Mouse (Mus musculus): ENCODE measurements around the gene Fam187a. TPM values are rescaled to one million over a fixed set of nuclear protein-coding genes. Genes with fewer than 3 reads are reported as not detected.

The Fam187a gene
- total RNA-seq (2021): not detected
- long read RNA-seq, experiment 1: 0 reads
- long read RNA-seq, experiment 2: 0 reads

DNA sequence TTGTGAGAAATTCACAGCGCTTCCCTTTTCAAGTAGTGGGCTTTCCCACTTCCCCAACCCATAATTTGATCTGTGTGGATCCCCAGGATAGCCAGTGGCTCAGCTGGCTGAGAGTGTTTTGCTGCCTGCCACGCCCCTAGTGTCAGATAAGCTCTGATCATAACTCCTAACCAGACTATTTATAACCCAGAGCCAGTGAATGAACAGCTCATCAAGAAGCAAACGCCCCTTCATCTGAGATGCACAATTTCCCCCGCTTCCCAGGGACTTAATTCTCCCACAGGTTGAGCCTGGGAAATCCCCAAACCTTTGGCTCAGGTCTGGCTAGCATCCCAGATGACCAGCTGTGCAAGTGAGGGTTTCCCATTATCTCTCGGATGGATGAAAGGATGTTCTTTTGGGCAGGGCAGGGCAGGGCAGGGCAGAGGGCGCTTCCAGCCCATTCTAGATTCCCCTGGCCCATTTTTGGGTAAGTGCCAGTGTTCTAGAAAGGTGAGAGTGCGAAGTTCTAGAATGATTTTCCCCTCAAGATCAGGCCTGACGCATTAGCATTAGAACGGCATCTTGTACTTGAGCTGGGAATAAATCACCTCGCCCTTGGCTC is at the start of gene Fam187a:
Gene Fam187a (plus strand): TSS at position 554 of the 604 bp plus-strand sequence.
- no peak for DNase-seq
- intact Hi-C loops (cut with DNase I): no loop called here

DNA sequence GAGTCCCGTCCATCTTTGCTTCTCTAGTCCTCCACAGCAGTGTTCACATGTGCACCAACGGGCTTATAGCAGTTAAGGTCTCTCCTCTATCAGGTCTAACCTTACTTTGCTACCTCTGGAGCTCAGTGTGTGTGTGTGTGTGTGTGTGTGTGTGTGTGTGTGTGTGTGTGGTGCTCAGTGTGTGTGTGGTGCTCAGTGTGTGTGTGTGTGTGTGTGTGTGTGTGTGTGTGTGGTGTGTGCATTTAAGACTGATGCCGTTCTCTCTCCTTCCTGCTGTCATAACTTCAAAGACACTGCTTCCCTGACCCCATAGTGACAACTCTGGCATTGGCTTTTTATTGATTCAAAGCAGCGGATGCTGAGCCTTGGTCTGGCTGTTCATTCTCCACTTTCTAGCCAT is 49.4 kb upstream of the Fam187a start, which contains the start of gene Higd1b:
Gene Higd1b (plus strand): TSS at position 301 of the 400 bp plus-strand sequence.
- DNase-seq: no peak
- intact Hi-C loops (cut with DNase I): no loop called here

DNA sequence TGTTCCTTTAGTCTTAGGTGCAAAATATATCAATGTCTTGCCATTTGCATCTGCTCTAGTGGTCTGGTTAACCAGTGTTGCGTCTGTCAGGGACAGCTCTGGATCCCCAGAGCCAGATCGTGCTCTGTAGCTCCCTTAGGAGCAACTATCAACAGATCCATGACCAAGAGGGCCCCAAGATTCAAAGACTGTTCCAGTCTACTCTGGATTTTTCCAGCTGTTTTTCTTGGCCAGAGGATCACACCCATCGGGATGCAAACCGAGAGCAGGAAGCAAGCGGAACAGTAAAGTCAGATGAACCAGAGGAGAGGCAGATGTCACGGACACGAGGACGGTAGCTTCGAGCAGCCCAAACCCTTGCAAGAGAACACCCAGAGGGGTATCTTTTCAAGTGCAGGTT is 48.8 kb upstream of the Fam187a start:
- no peak for DNase-seq
- intact Hi-C loops (cut with DNase I): no loop called here

DNA sequence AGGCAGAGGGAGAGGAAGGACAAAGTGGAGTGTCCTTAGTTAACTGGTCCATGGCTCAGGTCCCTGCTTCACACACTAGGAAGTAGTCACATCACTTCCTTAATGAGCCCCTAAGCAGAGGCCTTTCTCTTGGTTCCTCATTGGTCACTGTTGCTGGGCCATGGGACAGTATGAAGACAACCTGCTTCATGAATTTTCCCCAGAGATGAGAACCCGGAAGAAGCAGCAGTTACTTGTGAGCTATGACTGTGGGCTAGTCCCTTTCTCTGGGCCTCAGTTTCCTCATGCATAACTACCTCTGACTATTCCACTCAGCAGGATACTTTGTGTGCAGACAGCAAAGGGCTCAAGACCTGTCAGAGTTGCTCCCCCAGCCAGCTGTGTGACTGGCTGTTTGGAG is 47.6 kb upstream of the Fam187a start:
- intact Hi-C loops (cut with DNase I): no loop called here
- DNase-seq: no peak

DNA sequence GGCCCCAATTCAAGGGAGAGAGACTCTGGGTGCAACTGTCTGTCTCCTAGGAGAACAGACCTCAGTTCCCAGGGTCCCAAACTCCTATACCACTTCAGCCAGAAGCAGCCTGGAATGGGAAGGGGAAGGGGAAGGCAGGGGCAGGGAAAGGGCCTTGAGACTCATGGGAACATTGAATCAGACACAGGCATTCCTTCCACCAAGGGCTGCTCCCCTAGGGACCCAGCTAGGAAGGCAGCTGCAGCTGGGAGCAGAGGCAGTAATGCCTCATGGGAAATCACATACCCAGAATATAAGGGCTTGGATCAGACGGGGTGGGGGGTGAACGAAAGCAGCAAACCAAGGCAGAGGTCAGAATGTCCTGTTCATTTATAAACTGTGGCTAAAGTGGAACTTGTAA is 46.8 kb upstream of the Fam187a start:
- intact Hi-C loops (cut with DNase I): no loop called here
- no peak for DNase-seq

DNA sequence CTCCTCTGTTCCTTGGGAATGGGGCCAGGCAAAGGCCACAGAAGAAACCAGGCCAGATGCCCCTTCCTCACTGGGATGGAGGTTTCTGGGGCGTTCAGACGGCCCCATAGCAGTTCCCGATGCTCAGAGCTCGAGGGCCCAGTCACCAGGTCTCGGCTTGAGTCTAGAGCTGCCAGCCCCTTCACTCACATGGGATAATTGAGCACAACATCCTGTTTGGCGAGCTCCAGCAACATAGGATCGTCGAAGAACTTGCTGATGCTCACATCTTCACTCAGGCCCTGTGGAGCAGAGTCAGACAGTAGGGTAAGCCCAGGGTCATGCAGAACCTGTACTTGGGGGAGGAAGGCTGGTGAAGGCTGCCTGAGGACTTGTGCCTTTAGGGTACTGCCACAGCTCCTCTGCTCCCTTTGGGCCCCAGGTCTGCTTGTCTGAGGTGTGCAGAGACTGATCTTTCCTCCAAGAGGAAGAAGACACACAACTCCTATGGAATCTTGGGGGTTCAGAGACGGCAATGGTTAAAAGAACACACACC is 46.3 kb upstream of the Fam187a start:
- intact Hi-C loops (cut with DNase I): no loop called here
- no peak for DNase-seq

DNA sequence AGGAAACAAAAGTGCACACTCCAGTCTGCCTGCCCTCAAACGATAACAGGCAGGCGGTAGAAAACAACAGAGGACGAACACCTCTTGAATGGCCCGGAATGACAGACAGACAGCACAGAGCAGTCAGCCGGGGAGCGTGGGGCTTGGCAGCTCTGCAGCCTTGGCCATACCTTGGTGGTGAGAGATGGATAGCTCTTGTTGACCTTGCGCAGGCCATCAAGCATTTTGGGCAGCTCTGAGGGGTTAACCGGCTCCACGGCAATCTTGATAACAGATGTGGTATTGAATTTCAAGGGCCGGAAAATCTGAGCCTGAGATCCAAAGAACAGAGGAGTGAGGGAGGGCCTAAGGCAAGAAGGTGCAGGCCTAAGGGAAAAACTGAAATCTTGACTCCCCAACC is 39.0 kb upstream of the Fam187a start:
- intact Hi-C loops (cut with DNase I): no loop called here
- DNase-seq: no peak

DNA sequence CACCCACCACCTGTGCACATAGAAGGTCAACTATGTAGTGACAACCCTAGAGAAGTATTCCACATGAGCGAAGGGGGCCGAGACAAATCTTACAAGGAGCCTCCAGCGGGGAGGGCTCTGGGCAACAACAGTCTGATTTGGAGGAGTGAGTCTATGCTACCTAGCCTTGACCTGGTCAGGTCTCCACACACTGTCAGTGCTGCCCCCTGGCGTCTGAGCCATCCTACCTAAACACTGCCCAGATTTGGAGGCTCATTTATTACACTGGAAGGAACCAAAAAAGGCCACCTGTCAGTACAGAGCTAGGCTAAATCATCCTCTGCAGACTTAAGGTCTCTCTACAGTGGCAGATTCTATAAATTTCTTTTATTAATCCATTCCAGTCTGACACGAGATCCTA is 33.1 kb upstream of the Fam187a start:
- intact Hi-C loops (cut with DNase I): loop anchor here (1.0 kb wide), 1 partner anchor 77 kb away; no protein-coding TSS in a partner anchor
- DNase-seq: peak; percentile 62 to 71

DNA sequence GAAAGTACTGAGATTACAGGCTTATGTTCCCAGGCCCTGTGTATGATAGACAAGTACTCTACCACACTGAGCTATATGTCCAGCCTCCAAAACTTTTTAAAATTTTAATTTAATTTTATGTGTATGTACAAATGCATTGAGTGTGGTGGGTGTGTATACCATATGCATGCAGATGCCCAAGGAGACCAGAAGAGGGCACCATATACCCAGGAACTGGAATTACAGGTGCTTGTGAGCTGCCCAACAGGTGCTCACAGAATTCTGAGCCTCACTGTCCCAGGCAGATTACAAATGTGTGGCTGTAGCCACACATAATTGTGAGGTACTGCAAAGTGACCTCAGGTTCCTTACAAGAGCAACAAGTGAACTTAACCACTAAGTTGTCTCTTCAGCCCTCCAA is 31.2 kb upstream of the Fam187a start:
- DNase-seq: no peak
- intact Hi-C loops (cut with DNase I): no loop called here

DNA sequence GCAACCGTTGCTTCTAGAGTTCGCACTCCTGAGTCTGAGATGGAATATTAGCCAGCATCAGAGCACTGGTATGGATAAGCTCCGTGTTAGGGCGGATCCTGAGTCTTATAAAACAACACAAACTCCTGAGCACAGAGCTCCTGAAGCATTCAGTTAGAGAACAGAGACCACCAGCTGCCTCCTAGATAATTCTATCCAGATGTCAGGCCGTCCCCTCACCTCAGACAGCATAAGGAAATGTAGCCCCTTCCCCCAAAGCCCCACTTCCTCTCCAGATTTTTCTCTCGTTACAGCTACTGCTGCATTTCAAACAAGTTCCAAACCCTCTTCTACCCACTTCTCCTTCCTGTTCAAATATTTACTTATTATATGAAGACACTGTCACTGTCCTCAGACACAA is 29.0 kb upstream of the Fam187a start:
- intact Hi-C loops (cut with DNase I): no loop called here
- DNase-seq: no peak

DNA sequence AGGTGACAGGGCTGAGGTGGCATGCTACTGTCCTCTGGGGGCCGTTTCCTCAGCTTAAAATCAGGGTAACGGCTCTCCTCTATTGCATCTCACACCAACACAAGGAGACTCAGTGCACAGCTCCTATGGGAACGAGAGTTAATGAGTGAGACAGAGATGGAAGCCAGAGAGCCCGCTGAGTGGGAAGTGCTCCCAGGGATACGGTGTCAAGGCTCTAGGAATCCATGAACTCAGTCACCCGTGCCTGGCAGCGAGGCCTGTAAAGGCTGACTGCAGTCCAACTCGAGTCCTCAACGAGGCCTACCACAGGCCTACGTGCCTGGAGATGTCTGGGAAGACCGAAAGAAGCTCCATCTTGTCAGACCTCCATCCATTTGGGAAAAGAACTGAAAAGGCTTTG is 26.0 kb upstream of the Fam187a start:
- no peak for DNase-seq
- intact Hi-C loops (cut with DNase I): no loop called here

DNA sequence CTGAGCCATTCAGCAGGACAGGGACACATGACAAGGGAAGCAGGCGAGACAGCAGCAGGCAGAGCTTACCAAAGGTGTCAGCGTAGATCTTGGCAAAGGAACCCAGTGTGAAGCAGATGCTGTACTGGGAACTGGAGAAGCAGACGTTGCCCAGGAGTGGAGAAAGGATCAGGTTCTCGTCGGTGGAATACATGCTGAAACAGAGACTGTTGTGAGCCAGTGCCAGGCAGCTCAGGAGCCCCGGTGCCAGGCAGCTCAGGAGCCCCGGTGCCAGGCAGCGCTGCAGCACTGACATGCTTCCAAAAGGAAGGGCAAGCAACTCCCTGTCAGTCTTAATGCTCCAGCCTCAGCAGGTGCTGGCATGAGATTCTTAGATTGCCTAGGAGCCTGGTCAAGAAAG is 25.0 kb upstream of the Fam187a start:
- peak; percentile 27 to 30 for DNase-seq
- intact Hi-C loops (cut with DNase I): no loop called here

DNA sequence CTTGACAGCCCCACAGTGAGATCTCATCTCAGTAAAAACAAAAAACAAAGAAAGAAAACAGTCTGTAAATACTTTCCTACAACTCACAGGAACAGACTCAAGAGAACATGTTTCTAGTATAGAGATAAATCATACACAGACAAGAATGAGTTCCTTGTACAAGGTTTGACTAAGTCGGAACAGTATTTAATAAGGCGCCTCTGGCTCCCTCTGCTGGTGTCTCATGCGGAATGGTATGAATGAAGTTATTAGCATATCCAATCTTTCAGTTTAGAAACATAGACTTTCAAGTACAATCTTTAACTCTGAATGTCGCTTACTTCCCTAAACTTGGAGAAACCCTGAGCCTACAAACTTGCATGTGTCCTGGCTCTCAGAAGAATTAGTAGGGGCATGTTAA is 20.7 kb upstream of the Fam187a start:
- peak; percentile 32 to 54 for DNase-seq
- intact Hi-C loops (cut with DNase I): loop anchor here (1.0 kb wide), 1 partner anchor 90 kb away; no protein-coding TSS in a partner anchor

DNA sequence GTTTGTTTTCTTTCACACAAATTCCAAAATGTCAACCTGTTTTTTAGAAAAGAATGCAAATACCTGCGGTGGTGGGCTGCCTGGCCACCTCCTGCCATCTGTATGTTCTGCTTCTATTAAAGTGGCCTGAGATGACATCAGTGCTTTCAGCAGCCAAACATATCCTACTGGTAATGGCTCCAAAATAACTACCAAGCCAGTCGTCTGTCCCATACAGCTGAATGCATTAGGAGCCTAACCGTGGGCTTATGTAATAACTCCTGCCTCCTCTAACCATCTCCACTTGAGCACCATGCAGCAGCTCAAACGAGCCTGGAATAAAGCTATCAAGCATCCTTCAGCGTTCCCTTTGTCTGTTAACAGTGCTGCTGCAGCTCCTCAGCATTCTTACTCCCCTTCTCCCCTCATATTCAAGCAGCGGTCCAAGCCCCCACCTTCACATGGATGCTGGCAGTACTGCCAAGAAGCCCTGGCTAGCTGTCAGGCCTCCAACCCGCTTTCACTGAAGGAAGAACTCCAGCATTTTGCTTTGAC is 10.1 kb upstream of the Fam187a start:
- DNase-seq: no peak
- intact Hi-C loops (cut with DNase I): no loop called here

DNA sequence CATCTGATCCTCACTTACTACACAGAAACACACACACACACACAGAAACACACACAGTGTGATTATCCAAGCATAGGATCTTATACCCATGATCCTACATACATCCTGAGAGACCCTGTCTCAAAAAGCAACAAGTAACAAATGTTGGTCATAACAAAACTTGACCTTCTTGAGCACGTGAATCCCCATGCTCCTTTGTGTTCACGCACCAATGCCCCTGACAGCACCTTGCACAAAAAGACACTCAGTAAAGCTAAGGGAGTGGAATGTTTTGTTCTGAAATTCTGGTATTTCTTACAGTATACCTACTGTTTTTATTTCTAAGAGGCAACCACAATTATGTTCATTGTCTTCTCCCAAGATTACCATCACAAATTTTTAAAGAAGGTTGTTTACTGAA is 5.4 kb upstream of the Fam187a start:
- DNase-seq: no peak
- intact Hi-C loops (cut with DNase I): no loop called here

DNA sequence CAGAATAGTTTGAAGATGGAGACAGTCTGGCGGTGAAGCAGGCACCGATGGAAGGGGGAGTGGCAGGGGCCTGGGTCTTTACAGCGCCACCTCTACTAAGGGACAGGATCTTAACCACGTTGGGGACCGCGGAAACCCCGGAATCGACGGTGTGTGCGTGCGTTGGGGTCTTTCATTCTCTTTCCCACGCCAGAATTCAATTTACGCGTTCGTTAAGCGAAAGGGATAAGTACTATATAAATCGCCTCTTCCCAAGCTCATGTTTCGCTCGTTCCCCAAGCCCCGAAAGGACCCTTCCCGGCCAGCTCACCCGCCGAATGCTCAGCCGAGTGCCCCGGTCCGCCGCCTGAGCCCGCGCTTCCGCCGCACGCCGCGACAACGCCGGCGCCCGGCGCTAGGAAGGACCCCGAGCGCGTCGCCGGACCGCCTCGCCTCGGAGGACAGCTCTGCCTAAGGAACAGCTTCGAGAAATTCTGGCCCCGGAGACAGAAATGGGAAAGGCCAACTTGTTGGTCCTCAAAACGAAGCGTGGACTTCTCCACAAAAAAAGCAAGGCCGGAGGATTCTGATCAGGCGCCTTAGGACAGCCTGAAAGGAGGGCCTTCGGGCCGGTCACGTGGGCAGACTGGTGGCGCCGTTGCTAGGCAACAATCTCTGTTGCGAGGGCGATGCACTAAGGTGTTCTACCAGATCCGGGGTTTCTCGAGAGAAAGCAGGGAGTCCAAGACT is 4.2 kb upstream of the Fam187a start, which contains the start of the genes Eftud2 and Ccdc103:
Gene Eftud2 (minus strand): TSS at position 401 of the 729 bp plus-strand sequence.
Gene Ccdc103 (plus strand): TSS at position 620 of the 729 bp plus-strand sequence.
- intact Hi-C loops (cut with DNase I): no loop called here
- DNase-seq: peak; percentile 87 to 91

DNA sequence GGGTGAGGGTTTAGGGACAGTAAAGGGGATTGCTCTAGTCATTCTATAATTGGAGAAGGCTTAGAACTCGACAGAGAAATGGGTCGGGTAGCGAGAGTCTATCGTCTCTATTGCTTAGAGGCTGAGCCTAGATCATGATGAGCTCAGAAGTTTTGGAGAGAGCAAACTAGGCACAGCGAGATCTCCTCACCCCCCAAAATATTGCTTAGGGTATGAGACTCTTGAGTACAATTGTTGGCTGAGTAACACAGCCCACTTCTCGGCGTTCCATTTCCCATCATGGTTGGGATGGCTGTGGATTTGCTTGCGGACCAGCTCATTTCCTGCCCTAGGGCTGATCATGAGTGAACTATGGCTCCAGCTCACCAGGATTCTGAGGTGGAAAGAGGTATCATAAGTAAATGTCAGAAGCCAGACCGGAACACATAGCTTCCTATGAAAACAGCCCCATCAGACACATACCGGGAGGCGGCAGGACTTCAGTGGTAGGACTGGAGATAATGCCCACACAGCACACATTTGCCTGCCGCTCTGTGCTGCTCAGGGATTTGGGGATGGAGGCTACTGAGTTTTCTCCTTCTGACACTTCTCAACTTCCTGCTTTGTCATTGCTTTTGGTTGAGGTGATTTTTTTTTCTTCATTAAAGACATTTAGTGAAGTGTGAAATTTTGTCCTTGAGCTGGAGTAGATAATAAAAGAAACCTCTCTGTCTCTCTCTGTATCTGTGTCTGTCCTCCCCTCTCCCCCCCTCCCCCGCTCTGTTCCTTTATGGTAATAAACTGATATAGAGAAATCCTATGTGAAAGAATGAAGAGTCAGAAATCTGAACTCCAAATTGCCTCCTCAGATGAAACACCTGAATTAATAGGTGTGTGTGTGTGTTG is 3.4 kb upstream of the Fam187a start:
- no peak for DNase-seq
- intact Hi-C loops (cut with DNase I): no loop called here

DNA sequence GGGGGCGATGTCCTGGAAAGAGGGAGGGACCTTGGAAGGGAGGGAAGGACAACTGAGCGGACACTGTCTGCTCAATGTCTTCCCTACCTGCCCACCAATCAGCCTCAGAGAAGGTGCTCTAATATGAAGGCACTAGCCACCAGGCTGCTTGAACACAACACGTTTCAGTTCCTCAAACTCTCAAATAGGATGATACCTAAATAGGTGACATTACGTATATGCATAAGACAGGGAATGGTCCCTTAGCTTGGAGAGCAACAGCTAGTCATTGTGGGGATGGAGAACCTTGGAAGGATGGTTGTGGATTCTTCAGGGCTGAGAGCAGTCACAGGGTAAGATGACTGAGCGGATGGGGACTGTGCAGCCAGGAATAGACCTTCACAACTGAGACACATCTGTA is 2.5 kb downstream of the Fam187a start:
- intact Hi-C loops (cut with DNase I): no loop called here
- DNase-seq: no peak

DNA sequence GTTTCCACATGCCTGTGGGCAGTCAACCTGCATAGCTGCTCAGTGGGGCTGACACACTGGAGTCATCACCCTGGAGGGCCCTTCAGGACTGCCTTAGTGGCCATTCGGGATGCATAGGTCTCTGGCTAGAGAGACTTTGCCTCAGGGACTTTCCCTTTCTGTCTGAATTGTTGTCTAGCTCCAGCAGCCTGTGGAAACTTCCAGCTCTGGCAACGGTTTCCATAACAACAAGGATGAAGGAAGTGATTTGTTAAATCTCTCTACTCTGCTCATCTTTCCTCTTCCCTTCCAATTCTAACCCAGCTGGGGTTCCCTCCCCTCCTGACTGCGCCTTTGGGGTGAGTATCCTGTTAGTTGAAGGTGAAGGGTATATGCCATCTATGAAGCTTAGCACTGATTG is 3.2 kb downstream of the Fam187a start:
- intact Hi-C loops (cut with DNase I): no loop called here
- no peak for DNase-seq

DNA sequence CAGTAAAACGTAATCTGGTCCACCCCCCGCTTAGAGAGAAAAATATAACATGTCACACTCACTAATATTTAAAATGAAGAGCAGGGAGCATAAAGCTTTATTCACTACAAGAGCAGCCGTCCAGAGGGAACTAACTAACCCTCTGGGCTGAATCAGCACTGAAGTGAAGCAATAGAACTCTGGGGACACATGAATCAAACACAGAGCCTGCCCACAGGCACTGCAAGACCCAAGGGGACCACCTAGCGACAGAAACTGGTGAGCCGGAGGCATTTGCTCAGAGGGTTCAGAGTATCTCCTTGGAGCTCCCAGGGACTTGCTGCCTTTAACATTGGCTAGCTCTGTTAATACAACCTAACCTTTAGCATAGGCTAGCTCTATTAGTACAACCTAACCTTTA is 5.1 kb downstream of the Fam187a start:
- no peak for DNase-seq

More for the DNA sequence above, 5.1 kb downstream of the Fam187a start:
- intact Hi-C loops (cut with DNase I): no loop called here
